Mouse (Mus musculus) hindbrain, postnatal 0 days (tissue): Measurements from ENCODE around the gene En2. TPM values are rescaled to one million over a fixed set of nuclear protein-coding genes. Genes with fewer than 3 reads are reported as not detected.

Experiments used
- ATAC-seq: fragments of 200-750 bp; cut with Nextera tagmentation; 2 replicates; pipeline ENCODE4 v1.8.0; 2017; ENCODE audit warnings: mild to moderate bottlenecking, moderate TSS enrichment, moderate library complexity
- DNase-seq: peaks from one replicate; pipeline ENCODE4 v3.0.0-alpha.2; 2015; ENCODE audit warnings: low spot score
- H3K27ac ChIP-seq: fragments of 300-500 bp; sonication (generic); 2 replicates; pipeline ENCODE4 v1.5.1; 2014; ENCODE audit warnings: mild to moderate bottlenecking
- H3K27me3 ChIP-seq: fragments of 300-500 bp; sonication (generic); 2 replicates; pipeline ENCODE4 v1.6.1; 2014; ENCODE audit warnings: low read length, mixed read lengths; ENCODE audit not compliant: insufficient read depth
- H3K36me3 ChIP-seq: fragments of 300-500 bp; sonication (generic); 2 replicates; pipeline ENCODE4 v1.6.1; 2014; ENCODE audit warnings: low read length, mixed read lengths; ENCODE audit not compliant: insufficient read depth
- H3K4me1 ChIP-seq: fragments of 300-500 bp; sonication (generic); 2 replicates; pipeline ENCODE4 v1.6.1; 2014; ENCODE audit warnings: antibody characterized with exemption, low read length, mixed read lengths; ENCODE audit not compliant: insufficient read depth
- H3K4me2 ChIP-seq: fragments of 300-500 bp; sonication (generic); 2 replicates; pipeline ENCODE4 v1.6.1; 2014; ENCODE audit warnings: low read depth, mild to moderate bottlenecking, low read length, moderate library complexity, mixed read lengths
- H3K4me3 ChIP-seq: fragments of 300-500 bp; sonication (generic); 2 replicates; pipeline ENCODE4 v1.5.1; 2014; ENCODE audit warnings: low read length
- H3K9ac ChIP-seq: fragments of 300-500 bp; sonication (generic); replicated peaks from 2 replicates; pipeline ENCODE4 v1.6.1; 2014; ENCODE audit warnings: mild to moderate bottlenecking, low read length, moderate library complexity, mixed read lengths
- H3K9me3 ChIP-seq: fragments of 300-500 bp; sonication (generic); 2 replicates; pipeline ENCODE4 v1.6.1; 2016; ENCODE audit warnings: low read length, mixed read lengths
- CTCF ChIP-seq: IDR thresholded peaks from 2 replicates; pipeline ENCODE4 v1.5.1; 2016; ENCODE audit warnings: antibody characterized with exemption, control low read depth, low read depth
- WGBS: fragments of 180-500 bp; shearing (Covaris S2); extraction: QIAGEN DNeasy Blood & Tissue Kit; methylation state at CpG from one replicate; pipeline ENCODE4 v1.1.7; 2014; 5-methylcytosine and 5-hydroxymethylcytosine counted together
- polyA plus RNA-seq: library from polyadenylated mRNA; unstranded; fragments of >200 nt; fragmentation: Nextera tagmentation; extraction: Ambion mirVana; gene quantifications from 2 replicates; pipeline ENCODE4 v1.2.1, GENCODE M21; 2015
- total RNA-seq: library from RNA; depleted of rRNA; stranded (reverse); fragments of >200 nt; gene quantifications from 2 replicates; pipeline ENCODE4 v1.2.3, GENCODE M21; 2014

Gene En2
- total and polyA plus RNA-seq, 2 experiments from 2014 or later = 1.1 to 33.8 TPM

GRCm38 (mm10) chr5:28175570-28175919 lies 10.1 kb downstream of the En2 start:
- H3K27ac ChIP-seq = peak overlapping the region; percentile 80
- H3K27me3 ChIP-seq = peaks cover 51% of the 10 kb centered on the region
- peak overlapping the region; percentile 30; the same call in 1 of the 2 replicates for H3K9ac ChIP-seq
- 3% methylated on average over 10 of the region's 10 CpGs for WGBS
- H3K9me3 ChIP-seq = no peaks in the 10 kb centered on the region
- DNase-seq = no peak
- no peaks in the 10 kb centered on the region for H3K36me3 ChIP-seq
- TF ChIP-seq CTCF = no peak
- H3K4me3 ChIP-seq = no peak overlapping the region; the same call in 1 of the 2 replicates
- ATAC-seq = no peak
- H3K4me1 ChIP-seq = no peaks in the 10 kb centered on the region
- H3K4me2 ChIP-seq = peak overlapping the region; percentile 48

- H3K36me3 ChIP-seq = no peaks in the 10 kb centered on the region
- H3K9me3 ChIP-seq = no peaks in the 10 kb centered on the region
- peak overlapping the region; percentile 48 for H3K4me2 ChIP-seq
- H3K4me1 ChIP-seq = no peaks in the 10 kb centered on the region
- no peak overlapping the region for H3K4me3 ChIP-seq
- no peak for ATAC-seq
- WGBS = 13% methylated on average over 4 of the region's 4 CpGs
- peaks cover 51% of the 10 kb centered on the region for H3K27me3 ChIP-seq
- H3K9ac ChIP-seq = no peak overlapping the region
- DNase-seq = no peak
- no peak for TF ChIP-seq CTCF
- H3K27ac ChIP-seq = peak overlapping the region; percentile 80; the same call in 1 of the 2 replicates
Measured at GRCm38 (mm10) chr5:28176023-28176422, 10.5 kb downstream of the En2 start.

GRCm38 (mm10) chr5:28176585-28176984 lies 11.1 kb downstream of the En2 start:
- Histone ChIP-seq H3K4me3 (no peak overlapping the region), H3K9me3 (no peaks in the 10 kb centered on the region), H3K4me1 (no peaks in the 10 kb centered on the region), H3K27me3 (peaks cover 48% of the 10 kb centered on the region), H3K9ac (no peak overlapping the region), H3K4me2 (no peak overlapping the region), H3K36me3 (no peaks in the 10 kb centered on the region), H3K27ac (no peak overlapping the region)
- WGBS = 14% methylated on average over 2 of the region's 2 CpGs
- no peak for ATAC-seq
- DNase-seq = no peak
- TF ChIP-seq CTCF = no peak

- WGBS = 23% methylated on average over 5 of the region's 5 CpGs
- Histone ChIP-seq H3K9ac (no peak overlapping the region), H3K27ac (no peak overlapping the region), H3K4me2 (no peak overlapping the region), H3K36me3 (no peaks in the 10 kb centered on the region), H3K4me3 (no peak overlapping the region), H3K9me3 (no peaks in the 10 kb centered on the region), H3K27me3 (peaks cover 37% of the 10 kb centered on the region), H3K4me1 (no peaks in the 10 kb centered on the region)
- DNase-seq (no peak), ATAC-seq (no peak)
- no peak for TF ChIP-seq CTCF
Measured at GRCm38 (mm10) chr5:28178322-28178721, 12.8 kb downstream of the En2 start.

GRCm38 (mm10) chr5:28179237-28179790 lies 13.8 kb downstream of the En2 start:
- Histone ChIP-seq H3K9me3 (no peaks in the 10 kb centered on the region), H3K4me2 (no peak overlapping the region), H3K4me1 (no peaks in the 10 kb centered on the region), H3K27ac (no peak overlapping the region), H3K36me3 (no peaks in the 10 kb centered on the region), H3K9ac (no peak overlapping the region), H3K4me3 (no peak overlapping the region), H3K27me3 (peaks cover 29% of the 10 kb centered on the region; the same call in 1 of the 2 replicates)
- TF ChIP-seq CTCF = no peak
- DNase-seq (no peak), ATAC-seq (no peak)
- 28% methylated on average over 7 of the region's 7 CpGs for WGBS

- H3K4me2 ChIP-seq = no peak overlapping the region
- no peak for TF ChIP-seq CTCF
- peaks cover 15% of the 10 kb centered on the region for H3K4me1 ChIP-seq
- 17% methylated on average over 3 of the region's 3 CpGs for WGBS
- H3K36me3 ChIP-seq = no peaks in the 10 kb centered on the region
- no peaks in the 10 kb centered on the region for H3K9me3 ChIP-seq
- no peak overlapping the region for H3K4me3 ChIP-seq
- ATAC-seq (peak; percentile 54), DNase-seq (no peak)
- H3K9ac ChIP-seq = peak overlapping the region; percentile 24; the same call in 1 of the 2 replicates
- H3K27ac ChIP-seq = peak overlapping the region; percentile 36; the same call in 1 of the 2 replicates
- no peaks in the 10 kb centered on the region for H3K27me3 ChIP-seq
Measured at GRCm38 (mm10) chr5:28191201-28192098, 26.0 kb downstream of the En2 start.
